Mouse (Mus musculus): ENCODE measurements at regions not wholly inside any gene's neighbourhood (a gene's known extent, or its start where the extent isn't known, plus 50 kb on each side); places are given as distances from the start of the nearest gene placed in this dataset.

- TF ChIP-seq MAFK (IDR thresholded peaks at IDR 0.05; ENCODE audit: insufficient read depth, low read depth, low read length) = no peak
- no peak for TF ChIP-seq CHD2 (IDR thresholded peaks at IDR 0.05; ENCODE audit: low read depth, low read length)
- TF ChIP-seq ZNF384 (IDR thresholded peaks at IDR 0.05; ENCODE audit: low read depth, low read length) = no peak
Observed at GRCm38 (mm10) chr13:110471526-110471925, 76.7 kb downstream of the Plk2 start.

Data from ES-E14 (cell line).